Mouse (Mus musculus): ENCODE data around the gene Coro2b.

Coro2b gene

DNA sequence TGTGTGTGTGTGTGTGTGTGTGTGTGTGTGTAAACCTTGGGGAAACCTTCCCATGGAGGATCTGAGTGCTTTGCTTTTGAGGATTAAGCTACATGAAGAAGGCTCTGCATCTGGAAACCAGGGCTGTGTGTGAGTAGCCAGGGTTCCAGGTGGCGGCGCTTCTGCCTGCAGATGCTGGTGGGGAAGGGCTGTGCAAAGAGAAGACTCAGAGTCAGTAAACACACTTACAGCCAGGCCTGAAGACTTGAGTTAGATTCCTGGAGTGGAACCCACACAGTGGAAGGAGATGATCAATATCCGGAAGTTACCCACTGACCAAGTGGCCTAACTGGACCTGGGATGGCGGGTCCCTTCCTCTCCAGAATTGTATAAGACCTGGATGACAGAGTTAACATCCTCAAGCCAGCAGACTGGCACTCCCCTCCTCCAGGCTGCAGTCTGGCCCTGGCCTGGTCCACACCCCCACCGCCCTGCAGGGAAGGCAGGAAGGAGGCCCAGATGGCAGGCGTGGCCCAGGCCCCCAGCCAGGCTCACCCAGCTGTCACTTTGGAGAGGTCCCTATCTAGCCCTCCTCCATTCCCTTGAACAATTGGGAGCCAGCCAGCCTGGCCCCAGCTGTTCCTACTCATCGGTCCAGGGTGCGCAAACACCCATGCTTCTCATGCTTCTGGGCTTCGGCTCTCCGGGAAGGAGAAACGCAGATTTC, 59.9 kb downstream of the Coro2b start:
- no peak for DNase-seq (ENCODE audit: extremely low read depth, low read depth)

GRCm38 (mm10) chr9:62474206-62474605, 62.6 kb downstream of the Coro2b start:
- DNase-seq (ENCODE audit: extremely low read depth, low read depth) = no peak

GRCm38 (mm10) chr9:62471541-62472189, 65.2 kb downstream of the Coro2b start:
- DNase-seq (ENCODE audit: extremely low read depth, low read depth) = no peak

DNA sequence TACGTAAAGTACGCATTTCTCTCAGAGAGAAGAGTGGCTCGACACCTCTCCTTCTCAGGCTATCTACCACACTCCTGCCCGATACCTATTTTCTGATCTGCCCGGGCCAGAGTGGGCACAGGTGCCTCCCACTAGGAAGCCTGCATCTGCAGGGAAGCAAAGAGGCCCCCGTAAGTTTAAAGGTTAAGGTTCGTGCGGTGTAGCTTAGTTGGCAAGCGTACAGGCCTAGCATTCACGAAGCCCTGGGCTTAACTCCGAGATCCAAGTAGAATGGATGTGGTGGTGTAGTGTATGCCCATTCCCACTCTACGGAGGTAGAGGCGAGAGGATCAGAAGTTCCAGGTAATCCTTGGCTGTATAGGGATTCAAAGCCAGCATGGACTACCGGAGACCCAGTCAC, 65.8 kb downstream of the Coro2b start:
- DNase-seq (ENCODE audit: extremely low read depth, low read depth) = no peak

- peak; percentile 32 for DNase-seq (ENCODE audit: extremely low read depth, low read depth)
Observed at GRCm38 (mm10) chr9:62470398-62470797, 66.4 kb downstream of the Coro2b start.

DNA sequence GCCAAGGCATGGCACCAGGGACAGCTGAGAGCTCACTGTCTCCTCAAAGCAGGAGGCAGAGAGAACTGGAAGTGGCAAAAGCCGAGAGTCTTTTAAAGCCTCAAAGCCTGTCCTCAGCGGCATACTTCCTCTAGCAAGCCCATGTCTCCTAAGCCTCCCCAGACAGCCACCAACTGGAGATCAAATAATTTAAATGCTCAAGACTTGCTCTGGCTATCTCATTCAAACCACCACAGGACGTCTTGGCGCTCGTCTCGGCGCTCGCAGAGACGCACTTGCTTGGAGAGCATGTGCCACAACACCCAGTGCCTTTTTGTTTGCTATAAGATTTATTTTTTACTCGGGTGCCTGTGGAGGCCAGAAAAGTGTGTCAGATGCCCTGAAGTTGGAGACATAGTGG, 67.1 kb downstream of the Coro2b start:
- DNase-seq (ENCODE audit: extremely low read depth, low read depth) = no peak

GRCm38 (mm10) chr9:62469143-62469542, 67.7 kb downstream of the Coro2b start:
- DNase-seq (ENCODE audit: extremely low read depth, low read depth) = no peak

DNA sequence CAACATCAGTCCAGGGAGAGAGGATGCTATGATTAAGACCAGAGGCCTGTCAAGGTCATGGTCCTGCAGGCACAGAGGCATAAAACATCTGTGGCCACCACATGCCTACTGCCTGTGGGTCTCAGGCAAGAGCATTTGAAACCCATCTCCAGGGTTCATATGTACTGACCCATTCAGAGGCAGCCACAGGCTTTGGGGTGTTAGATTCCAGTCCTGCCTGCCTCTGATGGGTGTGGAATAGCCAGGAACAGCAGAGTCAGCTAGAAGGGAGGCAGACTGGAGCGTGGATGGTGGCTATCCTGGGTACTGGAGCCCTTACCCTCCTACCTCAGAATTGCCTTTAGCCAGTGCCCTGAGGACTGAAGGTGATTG, 69.4 kb downstream of the Coro2b start:
- DNase-seq (ENCODE audit: extremely low read depth, low read depth) = no peak

- no peak for DNase-seq (ENCODE audit: extremely low read depth, low read depth)
Observed at GRCm38 (mm10) chr9:62466742-62467412, 70.0 kb downstream of the Coro2b start.

- no peak for DNase-seq (ENCODE audit: extremely low read depth, low read depth)
Observed at GRCm38 (mm10) chr9:62466053-62466452, 70.8 kb downstream of the Coro2b start.

DNA sequence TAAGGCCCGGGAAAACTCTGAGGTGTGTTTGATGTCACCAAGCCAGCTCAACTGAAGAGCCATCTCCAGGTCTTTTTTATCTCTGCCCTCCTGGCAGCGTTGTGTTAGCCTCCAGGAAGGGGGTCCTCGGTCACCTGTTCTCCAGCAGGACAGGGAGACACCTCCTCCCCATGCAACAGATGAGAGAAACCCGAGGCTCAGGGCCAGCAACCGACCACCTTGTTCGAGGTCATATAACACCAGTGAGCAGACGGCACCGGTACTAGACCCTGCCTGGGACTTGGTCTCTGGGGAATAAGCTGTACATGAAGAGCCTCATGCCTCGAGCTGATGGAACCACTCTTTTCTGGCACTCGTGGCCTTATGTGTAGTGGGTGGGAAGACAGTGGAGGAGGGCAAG, 72.1 kb downstream of the Coro2b start:
- no peak for DNase-seq (ENCODE audit: extremely low read depth, low read depth)

- no peak for DNase-seq (ENCODE audit: extremely low read depth, low read depth)
Observed at GRCm38 (mm10) chr9:62461766-62462165, 75.1 kb downstream of the Coro2b start.

- DNase-seq (ENCODE audit: extremely low read depth, low read depth) = no peak
Observed at GRCm38 (mm10) chr9:62461095-62461494, 75.7 kb downstream of the Coro2b start.

DNA sequence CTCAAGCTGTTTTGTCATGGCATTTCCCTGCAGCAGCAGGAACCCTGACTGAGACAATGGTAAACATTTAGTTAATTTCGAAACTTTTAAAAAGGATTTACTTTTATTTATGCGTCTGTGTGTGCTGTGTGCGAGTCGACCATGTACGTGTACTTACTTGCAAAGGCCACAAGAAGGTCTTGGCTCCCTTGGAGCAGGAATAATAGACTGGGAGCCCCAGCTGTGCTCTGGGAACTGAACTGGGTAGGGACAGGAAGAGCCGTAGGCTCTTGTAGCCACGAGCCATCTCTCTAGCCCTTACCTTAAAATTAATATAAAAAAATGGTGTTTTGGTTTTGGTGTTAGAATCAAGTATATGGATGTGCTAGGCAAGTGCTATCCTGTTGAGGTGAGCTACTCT, 76.8 kb downstream of the Coro2b start:
- no peak for DNase-seq (ENCODE audit: extremely low read depth, low read depth)

DNA sequence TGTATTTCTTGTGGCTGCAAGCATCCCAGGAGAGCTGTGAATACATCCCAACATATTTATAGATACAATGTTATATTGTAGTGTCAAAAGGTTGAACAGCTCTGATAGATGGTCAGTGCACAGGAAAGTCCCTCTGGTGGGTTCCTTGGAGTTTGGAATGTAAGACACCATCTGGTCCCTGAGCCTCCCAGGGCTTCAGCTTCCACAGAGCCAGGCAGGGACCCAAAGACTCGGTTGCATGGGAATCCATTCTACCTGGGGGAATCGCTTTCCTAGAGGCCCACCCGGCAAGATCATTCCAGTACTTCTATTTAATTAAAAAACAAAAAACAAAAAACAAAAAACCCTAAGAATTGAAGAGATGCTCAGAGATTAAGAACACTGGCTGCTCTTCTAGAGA, 78.4 kb downstream of the Coro2b start:
- no peak for DNase-seq (ENCODE audit: extremely low read depth, low read depth)

- DNase-seq (ENCODE audit: extremely low read depth, low read depth) = no peak
Observed at GRCm38 (mm10) chr9:62456015-62456414, 80.8 kb downstream of the Coro2b start.

DNA sequence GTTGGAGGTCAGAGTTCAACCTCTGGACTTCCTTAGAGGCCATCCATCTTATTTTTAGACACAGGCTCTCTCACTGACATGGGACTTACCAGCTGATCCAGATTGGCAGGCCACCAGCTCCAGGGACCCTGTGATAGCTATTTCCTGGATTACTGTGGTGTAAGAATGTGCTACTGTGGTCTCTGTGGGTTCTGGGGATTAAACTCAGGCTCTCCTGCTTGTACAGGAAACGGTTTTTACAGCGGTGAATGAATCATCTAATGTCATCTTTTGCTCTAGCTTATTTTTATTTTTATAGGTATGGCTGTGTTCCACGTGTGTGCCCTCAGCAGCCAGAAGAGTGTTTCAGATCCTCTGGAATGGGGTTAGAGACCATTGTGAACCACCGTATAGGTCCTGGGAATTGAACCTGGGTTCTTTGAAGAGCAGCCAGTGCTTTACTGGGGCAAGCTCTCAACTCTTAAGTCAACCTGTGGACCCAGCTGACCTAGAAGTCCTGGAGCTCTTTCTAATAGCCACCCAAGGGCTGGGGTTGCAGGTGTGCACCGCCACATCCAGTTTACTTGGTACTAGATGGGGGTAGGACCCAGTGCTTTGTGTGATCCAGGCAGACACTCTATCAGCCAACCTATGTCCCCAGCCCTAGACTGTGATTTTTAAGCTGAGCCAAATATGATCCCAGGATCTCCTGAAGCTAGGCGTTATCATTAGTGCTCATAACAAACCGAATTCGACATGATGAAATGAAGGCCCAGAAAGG, 81.5 kb downstream of the Coro2b start:
- DNase-seq (ENCODE audit: extremely low read depth, low read depth) = no peak

GRCm38 (mm10) chr9:62452373-62452993, 84.4 kb downstream of the Coro2b start:
- no peak for DNase-seq (ENCODE audit: extremely low read depth, low read depth)

DNA sequence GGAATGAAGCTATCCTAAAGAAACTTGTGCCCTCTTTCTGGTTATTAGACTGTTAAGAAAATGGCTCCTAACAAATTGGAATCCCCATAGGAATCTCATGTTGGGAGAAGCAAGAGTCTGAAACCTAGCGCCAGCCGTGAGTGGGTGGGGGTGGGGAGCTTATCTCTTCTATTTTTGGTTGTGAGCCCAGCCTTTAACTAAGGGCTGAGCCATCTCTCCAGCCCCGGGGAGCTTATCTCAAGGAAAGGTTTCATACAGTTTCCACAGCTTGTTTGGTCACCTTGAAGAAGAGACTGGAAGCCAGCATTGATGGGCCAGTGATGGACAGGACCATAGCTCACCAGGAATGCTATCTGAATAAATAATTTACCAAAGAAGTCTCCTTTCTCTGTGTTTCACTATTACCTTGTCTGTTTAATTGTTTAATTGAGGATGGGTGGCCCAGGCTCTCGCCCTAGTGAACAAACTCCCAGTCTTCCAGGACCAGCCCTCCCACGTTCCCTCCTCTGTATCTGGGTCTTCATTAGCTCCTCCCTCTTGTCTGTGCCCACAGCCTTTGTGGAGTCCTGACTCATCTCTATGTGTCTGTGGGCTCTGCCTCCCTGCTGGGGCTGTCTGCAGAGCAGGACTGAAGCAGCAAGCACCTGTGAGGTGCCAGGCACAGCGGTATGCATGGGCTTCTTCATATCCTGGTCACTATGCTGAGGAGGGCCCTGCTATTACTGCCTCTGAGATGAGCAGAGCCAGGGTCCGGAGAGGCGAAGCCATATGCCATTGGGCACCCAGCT, 85.1 kb downstream of the Coro2b start:
- no peak for DNase-seq (ENCODE audit: extremely low read depth, low read depth)

DNA sequence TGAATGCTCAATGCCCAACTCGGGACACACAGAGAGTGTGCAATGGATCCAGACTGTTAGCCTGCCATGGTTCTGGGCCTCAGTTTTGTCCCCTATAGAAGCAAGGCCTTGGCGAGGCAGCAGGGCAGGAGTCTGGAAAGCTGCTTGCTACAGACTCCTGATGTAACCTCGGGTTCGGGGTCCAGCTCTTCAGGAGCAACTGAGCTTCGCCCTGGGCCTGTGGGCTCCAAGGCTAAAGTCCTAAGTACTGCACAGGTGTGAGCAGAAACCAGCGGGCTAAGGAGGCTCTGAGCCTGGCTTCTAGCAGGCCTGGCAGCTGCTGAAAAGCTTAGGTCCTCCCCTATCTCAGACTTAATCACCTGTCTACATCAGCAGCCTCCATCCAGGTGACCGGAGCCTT, 86.0 kb downstream of the Coro2b start:
- DNase-seq (ENCODE audit: extremely low read depth, low read depth) = no peak

DNA sequence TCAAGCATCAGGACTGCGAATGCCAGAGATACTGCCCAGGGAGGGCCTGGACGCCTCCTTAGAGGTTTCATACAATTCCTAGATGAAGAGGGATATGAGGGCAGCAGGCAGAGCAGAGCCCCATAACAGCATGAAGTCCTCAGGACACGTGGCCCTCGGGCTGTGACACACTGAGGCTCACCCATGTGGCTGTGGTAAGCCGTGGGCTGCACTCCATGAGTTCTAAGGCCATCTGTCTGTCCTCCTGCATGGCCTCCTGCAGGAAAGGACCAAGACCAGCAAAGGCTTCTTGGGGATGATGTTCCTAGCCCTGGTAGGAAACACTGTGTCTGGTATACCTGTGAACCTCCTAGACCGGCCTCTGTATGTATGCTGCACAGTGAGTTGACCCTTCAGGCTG, 86.5 kb downstream of the Coro2b start:
- DNase-seq (ENCODE audit: extremely low read depth, low read depth) = no peak

Measured in MEL-GATA-1-ER (cell line).